Mouse (Mus musculus): ENCODE measurements at regions not wholly inside any gene's neighbourhood (a gene's known extent, or its start where the extent isn't known, plus 50 kb on each side); places are given as distances from the start of the nearest gene placed in this dataset.

- Histone ChIP-seq H3K79me2 (replicated peaks; ENCODE audit: control insufficient read depth, extremely low read depth, insufficient read depth, poor library complexity, severe bottlenecking) (no peaks in the 10 kb centered on the region), H3K9me3 (replicated peaks; ENCODE audit: low read length) (peaks cover 33% of the 10 kb centered on the region), H3K27me3 (replicated peaks) (no peaks in the 10 kb centered on the region), H3K9ac (ENCODE audit: insufficient read depth, low read depth) (no peak overlapping the region), H3K36me3 (replicated peaks in 1 of 2; ENCODE audit: control insufficient read depth in 1 of 2, insufficient read depth in 1 of 2, low read length in 1 of 2) (no peaks in the 10 kb centered on the region), H3K4me2 (ENCODE audit: insufficient read depth, low read depth, poor library complexity, severe bottlenecking) (no peak overlapping the region), H3K4me1 (ENCODE audit: control insufficient read depth in 1 of 2, insufficient read depth in 2 of 2) (no peaks in the 10 kb centered on the region), H3K27ac (ENCODE audit: insufficient read depth, low read depth) (no peak overlapping the region), H3K4me3 (replicated peaks in 1 of 3; ENCODE audit: low read depth in 2 of 3, low read length in 2 of 3, poor library complexity in 1 of 3) (no peak overlapping the region)
- dilution Hi-C loops (cut with MboI; ENCODE audit: extremely low pct_ligation_motif_present, extremely low pct_unique_long_range_greater_than_20kb, low sequenced_read_pairs) = no loop called here
- in situ Hi-C loops (cut with MboI; ENCODE audit: low pct_ligation_motif_present, low pct_unique_long_range_greater_than_20kb, low sequenced_read_pairs) = loop anchor here (25.0 kb wide), 1 partner anchor 817 kb away; no protein-coding TSS in a partner anchor
- no peak for DNase-seq (ENCODE audit: extremely low read depth)
- TF ChIP-seq HCFC1 (IDR thresholded peaks at IDR 0.05; ENCODE audit: low read depth, low read length) (no peak), RAD21 (IDR thresholded peaks at IDR 0.05; ENCODE audit: low read depth, low read length) (no peak), ETS1 (conservative IDR thresholded peaks at IDR 0.05; ENCODE audit: low read depth, low read length) (no peak), MAFK (IDR thresholded peaks at IDR 0.05; ENCODE audit: insufficient replicate concordance, low read length) (no peak), UBTF (IDR thresholded peaks at IDR 0.05; ENCODE audit: low read depth, low read length) (no peak), TCF12 (IDR thresholded peaks at IDR 0.05; ENCODE audit: low read depth, low read length) (no peak), MEF2A (IDR thresholded peaks at IDR 0.05; ENCODE audit: borderline replicate concordance, low read depth, low read length) (no peak), ELF1 (IDR thresholded peaks at IDR 0.05; ENCODE audit: low read depth, low read length) (no peak), PAX5 (IDR thresholded peaks at IDR 0.05; ENCODE audit: low read length) (no peak), ZNF384 (IDR thresholded peaks at IDR 0.05; ENCODE audit: low read depth, low read length) (no peak), MXI1 (IDR thresholded peaks at IDR 0.05; ENCODE audit: low read depth, low read length) (no peak), JUN (IDR thresholded peaks at IDR 0.05; ENCODE audit: insufficient read depth, low read depth, low read length) (no peak), MAX (IDR thresholded peaks at IDR 0.05; ENCODE audit: low read length) (no peak), ZKSCAN1 (IDR thresholded peaks at IDR 0.05; ENCODE audit: borderline replicate concordance, low read depth, low read length) (no peak), BHLHE40 (IDR thresholded peaks at IDR 0.05; ENCODE audit: low read depth, low read length) (no peak), USF2 (conservative IDR thresholded peaks at IDR 0.05; ENCODE audit: low read depth, low read length) (no peak)
Observed at GRCm38 (mm10) chr15:72219985-72220384, 1614.4 kb upstream of the Gm6569 start.

- dilution Hi-C loops (cut with MboI; ENCODE audit: extremely low pct_ligation_motif_present, extremely low pct_unique_long_range_greater_than_20kb, low sequenced_read_pairs) (no loop called here), in situ Hi-C loops (cut with MboI; ENCODE audit: low pct_ligation_motif_present, low pct_unique_long_range_greater_than_20kb, low sequenced_read_pairs) (loop anchor here (25.0 kb wide), 1 partner anchor 817 kb away; no protein-coding TSS in a partner anchor)
- Histone ChIP-seq H3K4me3 (replicated peaks in 1 of 3; ENCODE audit: low read depth in 2 of 3, low read length in 2 of 3, poor library complexity in 1 of 3) (no peak overlapping the region), H3K9ac (ENCODE audit: insufficient read depth, low read depth) (no peak overlapping the region), H3K79me2 (replicated peaks; ENCODE audit: control insufficient read depth, extremely low read depth, insufficient read depth, poor library complexity, severe bottlenecking) (no peaks in the 10 kb centered on the region), H3K4me1 (ENCODE audit: control insufficient read depth in 1 of 2, insufficient read depth in 2 of 2) (no peaks in the 10 kb centered on the region), H3K27ac (ENCODE audit: insufficient read depth, low read depth) (no peak overlapping the region), H3K36me3 (replicated peaks in 1 of 2; ENCODE audit: control insufficient read depth in 1 of 2, insufficient read depth in 1 of 2, low read length in 1 of 2) (no peaks in the 10 kb centered on the region), H3K4me2 (ENCODE audit: insufficient read depth, low read depth, poor library complexity, severe bottlenecking) (no peak overlapping the region), H3K27me3 (replicated peaks) (no peaks in the 10 kb centered on the region), H3K9me3 (replicated peaks; ENCODE audit: low read length) (peaks cover 39% of the 10 kb centered on the region)
- DNase-seq (ENCODE audit: extremely low read depth) = no peak
- no peak for TF ChIP-seq NELFE (IDR thresholded peaks at IDR 0.05; ENCODE audit: low read depth, low read length)
- TF ChIP-seq GABPA (IDR thresholded peaks at IDR 0.05; ENCODE audit: insufficient replicate concordance, low read depth, low read length) = no peak
- TF ChIP-seq UBTF (IDR thresholded peaks at IDR 0.05; ENCODE audit: low read depth, low read length) = no peak
- TF ChIP-seq SMC3 (IDR thresholded peaks at IDR 0.05; ENCODE audit: low read depth, low read length) = no peak
- TF ChIP-seq MAFK (IDR thresholded peaks at IDR 0.05; ENCODE audit: insufficient replicate concordance, low read length) = no peak
- TF ChIP-seq ZC3H11A (IDR thresholded peaks at IDR 0.05; ENCODE audit: low read depth, low read length) = no peak
- no peak for TF ChIP-seq RCOR1 (conservative IDR thresholded peaks at IDR 0.05; ENCODE audit: low read depth, low read length)
- TF ChIP-seq USF2 (conservative IDR thresholded peaks at IDR 0.05; ENCODE audit: low read depth, low read length) = no peak
Observed at GRCm38 (mm10) chr15:72220786-72221185, 1613.6 kb upstream of the Gm6569 start.
